Mouse (Mus musculus) brown adipose tissue, adult 24 weeks (tissue): ENCODE measurements around the gene Zc3h7a. TPM values are rescaled to one million over a fixed set of nuclear protein-coding genes. Genes with fewer than 3 reads are reported as not detected.

Experiments used
- H3K27ac ChIP-seq: fragments of 200-500 bp; replicated peaks from 2 replicates; pipeline ENCODE4 v1.5.1; 2012; ENCODE audit warnings: low read depth, mild to moderate bottlenecking, low read length
- H3K4me1 ChIP-seq: fragments of 200-500 bp; 2 replicates; pipeline ENCODE4 v1.6.1; 2012; ENCODE audit warnings: low read length, mixed read lengths; ENCODE audit not compliant: control insufficient read depth, insufficient read depth, insufficient read length
- H3K4me3 ChIP-seq: fragments of 200-500 bp; 2 replicates; pipeline ENCODE4 v1.5.1; 2012; ENCODE audit warnings: low read depth, mild to moderate bottlenecking, low read length, moderate library complexity; ENCODE audit not compliant: insufficient read depth
- polyA plus RNA-seq: library from polyadenylated mRNA; stranded (reverse); fragments of >200 nt; gene quantifications from 2 replicates; pipeline ENCODE4 v1.2.4, GENCODE M21; 2012; ENCODE audit not compliant: missing spikeins, insufficient read depth, insufficient read length

Zc3h7a gene
- 21.5 and 24.2 TPM in 2 replicates for polyA plus RNA-seq

GRCm38 (mm10) chr16:11176208-11176883 lies at the start of gene Zc3h7a:
Gene Zc3h7a (minus strand): TSS chr16:11176393.
- H3K4me1 ChIP-seq: peaks cover 4% of the 10 kb centered on the region; the same call in 1 of the 2 replicates
- peak within 1 kb of the TSS; percentile 89 for H3K27ac ChIP-seq
- H3K4me3 ChIP-seq: peak within 1 kb of the TSS; percentile 89

GRCm38 (mm10) chr16:11217801-11218200 lies 41.6 kb upstream of the Zc3h7a start:
- Histone ChIP-seq H3K4me1 (no peaks in the 10 kb centered on the region), H3K27ac (no peak overlapping the region), H3K4me3 (no peak overlapping the region)

GRCm38 (mm10) chr16:11203600-11204390 lies 27.6 kb upstream of the Zc3h7a start:
- Histone ChIP-seq H3K4me1 (no peaks in the 10 kb centered on the region), H3K4me3 (peak overlapping the region; percentile 83), H3K27ac (no peak overlapping the region)

- Histone ChIP-seq H3K4me1 (no peaks in the 10 kb centered on the region), H3K4me3 (peak within 1 kb of the TSS; percentile 83), H3K27ac (peak within 1 kb of the TSS; percentile 68)
Measured at GRCm38 (mm10) chr16:11202571-11203554, 26.7 kb upstream of the Zc3h7a start, which contains the start of gene Rsl1d1. Gene Rsl1d1 (minus strand): TSS chr16:11203331.

GRCm38 (mm10) chr16:11201740-11202394 lies 25.7 kb upstream of the Zc3h7a start:
- H3K4me3 ChIP-seq: no peak overlapping the region
- H3K27ac ChIP-seq: no peak overlapping the region
- H3K4me1 ChIP-seq: no peaks in the 10 kb centered on the region

GRCm38 (mm10) chr16:11200247-11200646 lies 24.1 kb upstream of the Zc3h7a start:
- H3K27ac ChIP-seq: no peak overlapping the region
- no peak overlapping the region for H3K4me3 ChIP-seq
- no peaks in the 10 kb centered on the region for H3K4me1 ChIP-seq

GRCm38 (mm10) chr16:11198467-11198866 lies 22.3 kb upstream of the Zc3h7a start:
- H3K4me3 ChIP-seq: no peak overlapping the region
- H3K27ac ChIP-seq: no peak overlapping the region
- H3K4me1 ChIP-seq: no peaks in the 10 kb centered on the region

GRCm38 (mm10) chr16:11197052-11197451 lies 20.9 kb upstream of the Zc3h7a start:
- Histone ChIP-seq H3K27ac (no peak overlapping the region), H3K4me3 (no peak overlapping the region), H3K4me1 (no peaks in the 10 kb centered on the region)

- Histone ChIP-seq H3K4me3 (no peak overlapping the region), H3K4me1 (no peaks in the 10 kb centered on the region), H3K27ac (no peak overlapping the region)
Measured at GRCm38 (mm10) chr16:11193231-11193630, 17.0 kb upstream of the Zc3h7a start.

- H3K4me1 ChIP-seq: no peaks in the 10 kb centered on the region
- H3K4me3 ChIP-seq: no peak overlapping the region
- H3K27ac ChIP-seq: no peak overlapping the region
Measured at GRCm38 (mm10) chr16:11190150-11190549, 14.0 kb upstream of the Zc3h7a start.

GRCm38 (mm10) chr16:11177404-11177803 lies 1.2 kb upstream of the Zc3h7a start:
- no peak overlapping the region for H3K4me3 ChIP-seq
- H3K27ac ChIP-seq: no peak overlapping the region
- no peaks in the 10 kb centered on the region for H3K4me1 ChIP-seq

- Histone ChIP-seq H3K4me3 (peak overlapping the region; percentile 89), H3K27ac (peak overlapping the region; percentile 80), H3K4me1 (peaks cover 3% of the 10 kb centered on the region; the same call in 1 of the 2 replicates)
Measured at GRCm38 (mm10) chr16:11176884-11177244, 671 bp upstream of the Zc3h7a start.

GRCm38 (mm10) chr16:11175489-11176207 lies 545 bp downstream of the Zc3h7a start:
- Histone ChIP-seq H3K27ac (peak overlapping the region; percentile 89), H3K4me1 (peaks cover 7% of the 10 kb centered on the region), H3K4me3 (peak overlapping the region; percentile 89)

GRCm38 (mm10) chr16:11175100-11175488 lies 1.1 kb downstream of the Zc3h7a start:
- Histone ChIP-seq H3K27ac (peak overlapping the region; percentile 89), H3K4me3 (peak overlapping the region; percentile 89), H3K4me1 (peaks cover 7% of the 10 kb centered on the region)
